Mouse (Mus musculus): ENCODE measurements around the gene Cpne2.
A peak's percentile ranks its signal among the peaks of the same experiment; 100 is the strongest.

Cpne2 gene

DNA sequence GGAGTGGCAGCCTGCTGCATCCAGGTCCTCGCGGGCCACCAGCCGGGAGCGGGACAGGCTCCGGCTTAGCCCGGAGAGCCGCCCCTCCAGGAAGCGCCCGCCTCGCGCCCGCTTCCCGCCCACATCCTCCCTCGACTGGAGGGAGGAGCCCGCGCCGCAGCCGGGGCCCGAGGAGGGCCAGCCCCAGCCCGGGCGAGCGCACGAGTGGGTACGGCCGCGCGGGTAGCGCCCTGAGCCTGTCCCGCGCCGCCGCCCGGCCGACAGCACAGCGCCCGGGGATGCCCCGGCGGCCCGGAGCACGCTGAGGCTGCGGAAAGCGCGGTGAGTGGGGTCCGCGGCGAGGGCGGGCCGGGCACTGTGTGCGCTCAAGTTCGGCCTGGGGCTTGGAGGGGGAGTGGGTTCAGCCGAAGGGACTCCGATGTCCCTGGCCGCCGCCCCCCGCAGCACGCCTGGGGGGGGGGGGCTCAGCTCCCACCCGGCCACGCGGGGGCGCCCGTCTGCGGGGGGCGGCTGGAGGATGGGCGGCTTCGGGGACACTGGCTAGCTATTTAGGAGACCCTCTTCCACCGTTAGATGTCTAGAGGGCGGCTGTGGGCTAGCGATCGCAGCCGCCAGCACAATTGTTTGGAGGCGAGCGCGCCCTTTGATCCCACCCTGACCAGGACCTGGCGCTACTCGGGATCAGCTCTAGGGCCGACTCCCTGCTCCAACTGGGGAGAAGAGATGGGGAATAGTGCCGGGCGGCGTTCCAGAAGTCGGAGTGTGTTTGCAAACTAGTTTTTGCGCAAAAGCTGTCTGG is at the start of gene Cpne2:
Gene Cpne2 (plus strand): TSS at position 118 of the 799 bp plus-strand sequence.
- peak; percentile 71 for DNase-seq

DNA sequence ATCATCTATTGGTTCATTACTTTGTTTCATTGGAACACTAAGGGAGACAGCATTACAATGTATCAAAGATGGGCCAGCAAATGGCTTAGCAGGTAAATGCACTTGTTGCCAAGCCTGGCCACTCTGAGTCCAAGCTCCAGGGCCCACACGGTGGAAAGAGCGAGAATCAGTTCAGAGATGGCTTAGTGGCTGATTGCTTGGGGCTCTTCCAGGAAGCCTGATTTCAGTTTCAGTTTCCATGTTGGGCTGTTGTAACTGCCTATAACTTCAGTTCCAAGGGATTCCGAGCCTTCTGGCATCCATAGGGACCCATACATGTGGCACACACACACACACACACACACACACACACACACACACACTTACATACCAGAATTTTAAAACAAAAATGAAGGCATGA is 47.5 kb upstream of the Cpne2 start:
- DNase-seq, result no peak

GRCm38 (mm10) chr8:94485882-94486281 is 46.9 kb upstream of the Cpne2 start:
- peak; percentile 66 for DNase-seq

- DNase-seq, result no peak
Measured at GRCm38 (mm10) chr8:94488016-94488415, 44.8 kb upstream of the Cpne2 start.

DNA sequence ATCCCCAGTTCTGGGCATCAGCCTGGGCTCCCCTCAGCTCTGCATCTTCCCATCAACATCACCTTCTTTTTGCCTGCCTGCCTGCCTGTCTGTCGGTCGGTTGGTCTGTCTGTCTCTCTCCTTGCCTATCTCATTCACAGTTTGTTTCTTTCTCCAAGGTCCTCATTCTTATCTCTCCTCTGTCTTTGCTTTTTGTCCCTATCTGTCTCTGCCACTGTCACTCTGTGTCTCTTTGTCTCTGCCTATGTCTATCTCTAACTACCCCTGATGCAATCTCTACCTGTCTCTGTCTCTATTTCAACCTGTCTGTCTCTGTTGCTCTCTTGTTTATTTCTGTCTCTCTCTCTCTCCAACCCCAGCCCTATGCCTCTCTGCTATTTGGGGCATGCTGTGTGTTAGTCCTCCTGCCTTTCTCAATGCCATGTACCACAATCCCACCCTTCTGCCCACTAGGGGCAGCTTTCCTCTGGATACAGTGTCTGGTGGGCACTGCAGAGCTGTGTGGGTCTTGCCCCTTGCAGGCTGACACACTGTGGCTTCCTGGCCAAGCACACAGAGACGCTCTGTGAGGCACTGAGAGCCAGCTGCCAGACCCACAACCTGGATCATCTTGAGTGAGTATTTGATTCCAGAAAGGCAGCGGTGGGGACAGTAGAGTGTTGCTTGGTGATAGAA is 42.8 kb upstream of the Cpne2 start:
- DNase-seq, result no peak

- peak; percentile 85 for DNase-seq
Measured at GRCm38 (mm10) chr8:94492021-94492681, 40.6 kb upstream of the Cpne2 start.

DNA sequence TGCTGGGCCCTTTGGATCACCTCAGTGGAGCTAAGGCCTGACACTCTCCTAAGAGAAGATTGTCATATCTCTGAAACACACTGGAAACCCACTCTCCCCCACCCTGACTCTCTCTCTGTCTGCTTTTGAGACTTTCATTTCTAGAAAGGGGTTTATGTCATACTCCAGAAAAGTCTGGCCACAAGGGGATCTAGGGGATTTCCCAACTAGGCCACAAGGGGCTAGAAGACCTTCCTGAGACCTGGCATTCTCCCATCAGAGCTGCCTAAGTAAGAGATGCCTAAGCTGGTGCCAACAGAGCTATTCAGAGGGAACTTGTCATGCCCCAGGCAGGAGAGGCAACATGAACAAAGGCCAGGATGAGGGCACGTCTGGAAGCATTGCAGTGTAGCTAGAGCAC is 39.5 kb upstream of the Cpne2 start:
- no peak for DNase-seq

- no peak for DNase-seq
Measured at GRCm38 (mm10) chr8:94515430-94516208, 17.2 kb upstream of the Cpne2 start.

DNA sequence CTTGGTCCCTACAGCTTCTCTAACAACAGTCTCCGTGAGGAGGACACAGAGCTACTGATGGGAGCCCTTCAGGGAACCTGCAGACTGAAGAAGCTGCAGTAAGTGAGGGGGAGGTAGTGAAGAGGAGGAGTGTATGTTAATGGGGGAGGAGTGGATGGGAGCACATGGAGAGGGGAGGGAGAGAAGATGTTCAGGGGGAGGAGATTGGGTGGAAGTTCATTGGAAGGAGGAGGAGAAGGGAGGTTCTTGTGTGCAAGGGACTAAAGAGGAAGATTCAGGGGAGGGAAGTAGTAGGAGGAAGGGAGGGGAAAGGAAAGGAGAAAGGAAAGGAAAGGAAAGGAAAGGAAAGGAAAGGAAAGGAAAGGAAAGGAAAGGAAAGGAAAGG is 16.6 kb upstream of the Cpne2 start:
- DNase-seq, result no peak

- no peak for DNase-seq
Measured at GRCm38 (mm10) chr8:94516766-94517165, 16.0 kb upstream of the Cpne2 start.

DNA sequence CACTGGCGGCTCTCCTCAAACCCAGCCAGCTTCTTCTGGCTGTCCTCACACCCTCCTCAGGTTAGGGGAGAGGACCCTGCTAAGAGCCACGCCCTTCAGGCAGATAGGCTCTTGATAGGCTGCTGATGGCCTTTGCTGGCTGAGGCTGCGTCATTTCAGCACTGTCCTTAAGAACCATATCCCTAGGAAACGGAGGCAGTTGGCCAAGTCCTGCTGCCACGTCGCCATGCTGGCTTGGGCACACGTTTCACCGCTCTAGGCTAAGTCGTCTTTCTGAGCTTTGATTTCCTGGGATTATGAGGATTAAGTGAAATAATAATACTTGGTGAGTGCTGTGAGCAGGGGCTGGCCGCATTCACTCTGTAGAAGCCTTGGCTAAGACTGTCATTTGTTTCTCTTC is 14.5 kb upstream of the Cpne2 start:
- DNase-seq, result no peak

DNA sequence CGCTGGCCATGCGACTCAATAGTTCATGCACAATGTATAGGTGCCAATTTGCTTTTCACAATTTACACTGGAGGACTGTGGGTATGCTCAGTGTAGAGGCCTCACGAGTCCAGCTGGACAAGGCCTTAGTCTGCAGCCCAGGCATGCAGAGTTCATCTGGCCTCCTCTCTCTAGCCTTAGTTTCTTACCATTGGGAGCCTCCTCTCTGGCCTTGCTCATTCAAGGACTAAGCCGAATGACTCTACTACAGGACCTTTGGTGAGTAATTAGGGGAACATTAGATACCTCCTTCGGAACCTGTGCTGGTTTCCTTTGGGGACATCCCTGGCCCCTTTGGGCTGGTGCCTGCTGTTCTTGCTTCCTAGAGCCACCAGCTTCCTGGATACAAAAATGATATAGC is 13.8 kb upstream of the Cpne2 start:
- DNase-seq, result no peak

DNA sequence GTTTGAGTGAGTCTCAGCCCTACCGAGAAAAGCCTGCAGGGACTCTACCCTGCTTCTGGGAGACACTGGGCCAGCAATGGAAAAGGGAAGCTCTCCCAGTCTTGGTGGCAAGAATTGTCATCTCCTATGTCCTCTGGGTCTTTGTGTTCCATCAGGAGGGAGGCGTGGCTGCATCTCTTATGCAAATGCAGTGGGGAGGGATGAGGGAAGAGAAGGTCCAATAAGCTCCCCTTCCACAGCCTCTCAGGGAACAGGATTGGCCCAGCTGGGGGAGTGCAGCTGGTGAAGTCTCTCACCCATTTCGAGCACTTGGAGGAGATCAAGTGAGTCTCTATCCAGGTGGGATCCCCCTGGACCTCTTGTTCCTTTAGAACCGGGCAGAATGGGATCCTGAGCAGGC is 11.3 kb upstream of the Cpne2 start:
- DNase-seq, result no peak

GRCm38 (mm10) chr8:94522482-94522881 is 10.3 kb upstream of the Cpne2 start:
- no peak for DNase-seq

DNA sequence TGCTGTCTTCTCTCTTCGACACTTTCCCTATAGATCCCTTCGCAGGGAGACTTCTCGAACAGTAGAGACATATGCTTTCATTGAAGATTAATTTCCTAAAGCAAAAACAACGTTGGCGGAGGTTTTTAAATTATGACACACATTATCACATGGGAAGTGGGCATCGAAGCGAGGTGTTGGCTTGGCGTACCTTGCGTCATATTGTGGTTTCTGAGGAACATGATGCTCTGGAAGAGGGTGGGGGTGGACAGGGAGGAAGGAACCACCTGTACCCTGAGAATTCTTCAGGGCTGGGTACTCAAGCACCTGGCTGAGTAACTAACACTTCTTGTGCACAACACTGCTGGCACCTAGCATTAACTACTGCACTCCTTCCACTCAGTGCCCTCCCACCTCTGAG is 8.2 kb upstream of the Cpne2 start:
- DNase-seq, result no peak

GRCm38 (mm10) chr8:94527178-94527577 is 5.6 kb upstream of the Cpne2 start:
- no peak for DNase-seq

DNA sequence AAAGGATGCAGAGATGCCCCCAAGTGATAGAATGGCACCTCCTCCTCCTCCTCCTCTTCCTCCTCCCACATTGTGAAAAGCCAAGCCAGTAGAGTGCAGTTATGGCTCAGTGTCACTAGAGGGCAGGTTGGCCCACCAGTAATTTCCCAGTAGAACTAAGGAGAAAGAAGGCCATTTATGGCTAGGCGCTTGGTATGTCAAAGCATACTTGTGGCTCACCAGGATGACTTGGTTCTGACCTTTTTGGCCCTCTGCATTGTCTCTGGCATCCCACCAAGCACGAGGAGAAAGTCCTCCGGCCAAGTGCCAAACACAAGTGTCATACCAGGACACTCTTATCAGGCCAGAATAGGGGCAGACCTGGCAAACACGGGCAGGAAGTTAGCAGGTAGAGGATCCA is 4.5 kb upstream of the Cpne2 start:
- peak; percentile 76 for DNase-seq

- DNase-seq, result no peak
Measured at GRCm38 (mm10) chr8:94529875-94530274, 2.9 kb upstream of the Cpne2 start.

DNA sequence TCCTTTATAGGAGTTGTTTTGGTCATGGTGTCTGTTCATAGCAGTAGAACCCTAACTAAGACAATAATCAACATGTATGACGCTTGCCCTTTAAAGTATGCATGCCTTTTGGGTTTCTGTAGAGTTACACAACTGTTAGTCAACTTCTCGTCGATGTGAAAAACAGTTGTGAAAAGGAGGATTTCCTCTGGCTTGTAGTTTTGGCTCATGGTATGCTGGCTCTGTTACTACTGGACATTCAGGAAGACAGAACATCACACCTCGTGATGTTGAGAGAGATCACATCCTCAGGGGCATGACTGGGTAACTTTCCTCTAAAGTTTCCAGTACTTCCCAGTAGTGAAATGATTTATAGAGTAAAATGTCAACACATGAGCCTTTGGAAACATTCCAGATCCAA is 2.1 kb upstream of the Cpne2 start:
- DNase-seq, result no peak

DNA sequence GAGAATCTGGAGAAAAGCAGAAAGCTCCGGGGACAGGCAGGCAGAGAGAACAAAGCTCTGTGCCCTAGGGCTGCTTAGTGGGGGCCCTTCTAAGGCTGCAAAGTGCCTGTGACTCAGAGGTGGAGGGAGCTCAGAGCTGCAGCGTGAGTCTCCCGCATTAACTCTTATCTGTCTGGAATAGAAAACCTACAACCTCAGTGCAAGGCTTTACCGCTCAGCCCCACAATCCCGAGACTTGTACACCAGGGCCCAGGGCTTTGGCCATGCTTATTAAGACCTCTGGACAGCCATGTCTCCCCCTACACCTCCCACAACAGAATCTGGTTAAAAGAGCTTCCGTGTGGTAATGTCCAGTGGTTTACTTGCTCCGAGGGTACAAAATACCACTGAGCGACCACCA is 790 bp upstream of the Cpne2 start:
- DNase-seq, result no peak

DNA sequence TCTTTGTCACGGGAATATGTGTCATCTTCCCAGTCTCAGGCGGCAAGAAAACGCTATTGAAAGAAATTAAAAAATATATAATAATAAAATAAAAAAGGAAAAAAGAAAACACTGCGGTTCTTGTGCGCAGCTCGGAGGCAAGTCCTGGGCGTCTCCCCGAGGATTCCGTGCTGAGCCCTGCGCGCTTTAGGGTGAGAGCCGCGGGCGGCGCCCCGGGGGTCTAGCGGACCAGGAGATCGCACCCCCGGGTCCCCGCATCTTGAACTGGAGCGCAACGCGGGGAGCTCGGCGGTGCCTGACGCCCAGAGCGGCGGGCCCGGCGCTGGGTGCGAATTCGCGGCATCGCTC is 291 bp upstream of the Cpne2 start:
- DNase-seq, result no peak

DNA sequence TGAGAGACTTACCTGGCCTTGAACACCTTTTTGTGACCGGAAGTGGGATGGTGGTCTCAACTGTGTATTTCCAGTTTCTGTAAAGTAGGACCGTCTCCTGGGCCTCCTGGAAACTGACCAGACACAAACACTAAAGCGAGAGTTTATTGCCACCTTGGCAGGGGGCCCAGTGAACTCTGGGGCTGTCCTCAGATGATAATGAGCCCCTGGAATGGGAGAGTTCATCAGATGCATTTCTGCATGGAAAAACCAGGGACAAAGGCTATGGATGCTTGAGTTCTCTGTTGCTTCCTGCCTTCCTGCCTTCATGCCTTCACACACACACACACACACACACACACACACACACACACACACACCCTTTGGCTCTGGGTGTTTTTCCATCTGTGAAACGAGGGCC is 1.8 kb downstream of the Cpne2 start:
- DNase-seq, result peak; percentile 42

DNA sequence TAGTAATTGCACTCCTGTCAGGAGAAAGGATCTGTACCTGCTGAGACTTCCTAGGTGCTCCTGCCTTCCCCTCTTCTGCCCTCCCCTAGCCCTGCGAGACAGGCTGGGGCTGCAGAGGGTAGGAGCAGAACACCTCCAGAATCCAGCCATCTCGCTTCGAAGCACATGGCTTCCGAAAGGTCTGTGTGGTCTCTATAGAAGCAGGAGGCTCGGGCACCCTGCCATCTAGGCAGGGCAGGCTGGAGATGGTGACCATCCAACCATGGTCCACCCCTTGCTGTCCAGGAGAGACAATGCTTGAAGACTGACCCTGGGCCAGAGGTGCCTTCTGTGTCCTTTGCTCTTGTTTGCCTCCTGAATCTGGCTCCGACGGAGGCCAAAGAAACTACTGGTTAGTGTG is 2.8 kb downstream of the Cpne2 start:
- DNase-seq, result peak; percentile 22

Measured in kidney, adult 18-20 months (tissue).